Mouse (Mus musculus): ENCODE results near the gene Hdac4. TPM values are rescaled to one million over a fixed set of nuclear protein-coding genes. Genes with fewer than 3 reads are reported as not detected.

The Hdac4 gene
- polyA plus RNA-seq, 1 experiment from 2014 or later, result 23.9 TPM

- 51% methylated on average over 4 of the region's 4 CpGs for WGBS
- DNase-seq (ENCODE audit: low spot score), result peak; percentile 26
- no peak overlapping the region for H3K9ac ChIP-seq (replicated peaks; ENCODE audit: low read length)
- H3K4me2 ChIP-seq (ENCODE audit: low read depth, low read length), result no peak overlapping the region
- no peaks in the 10 kb centered on the region for H3K36me3 ChIP-seq (replicated peaks; ENCODE audit: control insufficient read depth, insufficient read depth, low read depth, low read length)
- no peak overlapping the region for H3K4me3 ChIP-seq (ENCODE audit: low read depth, low read length)
- no peak for ATAC-seq (replicated peaks; ENCODE audit: insufficient number of reproducible peaks, low FRiP score, low TSS enrichment, low read depth)
- no peaks in the 10 kb centered on the region for H3K9me3 ChIP-seq (replicated peaks; ENCODE audit: control insufficient read depth, low read length)
- H3K27ac ChIP-seq (replicated peaks; ENCODE audit: low read depth, low read length), result no peak overlapping the region
- no peaks in the 10 kb centered on the region; the same call in 1 of the 2 replicates for H3K4me1 ChIP-seq (ENCODE audit: control insufficient read depth, insufficient read depth, low read length)
- H3K27me3 ChIP-seq (ENCODE audit: control insufficient read depth, insufficient read depth, low read length), result no peaks in the 10 kb centered on the region
Measured at GRCm38 (mm10) chr1:91956229-91956628, 239.3 kb downstream of the Hdac4 start.

GRCm38 (mm10) chr1:91954954-91955353 lies 240.5 kb downstream of the Hdac4 start:
- Histone ChIP-seq H3K9me3 (replicated peaks; ENCODE audit: control insufficient read depth, low read length) (no peaks in the 10 kb centered on the region), H3K27ac (replicated peaks; ENCODE audit: low read depth, low read length) (no peak overlapping the region), H3K36me3 (replicated peaks; ENCODE audit: control insufficient read depth, insufficient read depth, low read depth, low read length) (no peaks in the 10 kb centered on the region), H3K4me3 (ENCODE audit: low read depth, low read length) (no peak overlapping the region), H3K27me3 (ENCODE audit: control insufficient read depth, insufficient read depth, low read length) (no peaks in the 10 kb centered on the region), H3K4me2 (ENCODE audit: low read depth, low read length) (no peak overlapping the region), H3K9ac (replicated peaks; ENCODE audit: low read length) (no peak overlapping the region), H3K4me1 (ENCODE audit: control insufficient read depth, insufficient read depth, low read length) (no peaks in the 10 kb centered on the region; the same call in 1 of the 2 replicates)
- DNase-seq (ENCODE audit: low spot score) (no peak), ATAC-seq (replicated peaks; ENCODE audit: insufficient number of reproducible peaks, low FRiP score, low TSS enrichment, low read depth) (no peak)
- 94% methylated on average over 5 of the region's 5 CpGs for WGBS

- Histone ChIP-seq H3K4me2 (ENCODE audit: low read depth, low read length) (no peak overlapping the region), H3K36me3 (replicated peaks; ENCODE audit: control insufficient read depth, insufficient read depth, low read depth, low read length) (no peaks in the 10 kb centered on the region), H3K9ac (replicated peaks; ENCODE audit: low read length) (no peak overlapping the region), H3K9me3 (replicated peaks; ENCODE audit: control insufficient read depth, low read length) (no peaks in the 10 kb centered on the region), H3K4me3 (ENCODE audit: low read depth, low read length) (no peak overlapping the region), H3K4me1 (ENCODE audit: control insufficient read depth, insufficient read depth, low read length) (no peaks in the 10 kb centered on the region; the same call in 1 of the 2 replicates), H3K27ac (replicated peaks; ENCODE audit: low read depth, low read length) (no peak overlapping the region), H3K27me3 (ENCODE audit: control insufficient read depth, insufficient read depth, low read length) (no peaks in the 10 kb centered on the region)
- DNase-seq (ENCODE audit: low spot score) (peak; percentile 87), ATAC-seq (replicated peaks; ENCODE audit: insufficient number of reproducible peaks, low FRiP score, low TSS enrichment, low read depth) (peak; percentile 78)
- WGBS, result 35% methylated on average over 6 of the region's 6 CpGs
Measured at GRCm38 (mm10) chr1:91952912-91953311, 242.6 kb downstream of the Hdac4 start.

- no peak for DNase-seq (ENCODE audit: low spot score)
- 98% methylated on average over 7 of the region's 7 CpGs for WGBS
- no peaks in the 10 kb centered on the region; the same call in none of the 2 replicates for H3K36me3 ChIP-seq (replicated peaks; ENCODE audit: control insufficient read depth, insufficient read depth, low read depth, low read length)
- H3K4me3 ChIP-seq (ENCODE audit: low read depth, low read length), result no peak overlapping the region
- H3K9me3 ChIP-seq (replicated peaks; ENCODE audit: control insufficient read depth, low read length), result no peaks in the 10 kb centered on the region
- H3K27me3 ChIP-seq (ENCODE audit: control insufficient read depth, insufficient read depth, low read length), result no peaks in the 10 kb centered on the region
- ATAC-seq (replicated peaks; ENCODE audit: insufficient number of reproducible peaks, low FRiP score, low TSS enrichment, low read depth), result no peak
- no peak overlapping the region for H3K4me2 ChIP-seq (ENCODE audit: low read depth, low read length)
- H3K9ac ChIP-seq (replicated peaks; ENCODE audit: low read length), result no peak overlapping the region
- H3K4me1 ChIP-seq (ENCODE audit: control insufficient read depth, insufficient read depth, low read length), result no peaks in the 10 kb centered on the region
- no peak overlapping the region for H3K27ac ChIP-seq (replicated peaks; ENCODE audit: low read depth, low read length)
Measured at GRCm38 (mm10) chr1:91947441-91947840, 248.1 kb downstream of the Hdac4 start.

- Histone ChIP-seq H3K36me3 (replicated peaks; ENCODE audit: control insufficient read depth, insufficient read depth, low read depth, low read length) (no peaks in the 10 kb centered on the region; the same call in none of the 2 replicates), H3K9ac (replicated peaks; ENCODE audit: low read length) (no peak overlapping the region), H3K4me1 (ENCODE audit: control insufficient read depth, insufficient read depth, low read length) (no peaks in the 10 kb centered on the region), H3K4me3 (ENCODE audit: low read depth, low read length) (no peak overlapping the region), H3K27ac (replicated peaks; ENCODE audit: low read depth, low read length) (no peak overlapping the region), H3K27me3 (ENCODE audit: control insufficient read depth, insufficient read depth, low read length) (no peaks in the 10 kb centered on the region), H3K4me2 (ENCODE audit: low read depth, low read length) (no peak overlapping the region), H3K9me3 (replicated peaks; ENCODE audit: control insufficient read depth, low read length) (no peaks in the 10 kb centered on the region)
- ATAC-seq (replicated peaks; ENCODE audit: insufficient number of reproducible peaks, low FRiP score, low TSS enrichment, low read depth) (no peak), DNase-seq (ENCODE audit: low spot score) (no peak)
- 83% methylated on average over 2 of the region's 2 CpGs for WGBS
Measured at GRCm38 (mm10) chr1:91942583-91942982, 252.9 kb downstream of the Hdac4 start.

- WGBS, result 76% methylated on average over 3 of the region's 3 CpGs
- Histone ChIP-seq H3K27ac (replicated peaks; ENCODE audit: low read depth, low read length) (no peak overlapping the region), H3K9ac (replicated peaks; ENCODE audit: low read length) (no peak overlapping the region), H3K4me2 (ENCODE audit: low read depth, low read length) (no peak overlapping the region), H3K36me3 (replicated peaks; ENCODE audit: control insufficient read depth, insufficient read depth, low read depth, low read length) (no peaks in the 10 kb centered on the region; the same call in none of the 2 replicates), H3K9me3 (replicated peaks; ENCODE audit: control insufficient read depth, low read length) (no peaks in the 10 kb centered on the region), H3K4me3 (ENCODE audit: low read depth, low read length) (no peak overlapping the region), H3K4me1 (ENCODE audit: control insufficient read depth, insufficient read depth, low read length) (no peaks in the 10 kb centered on the region), H3K27me3 (ENCODE audit: control insufficient read depth, insufficient read depth, low read length) (no peaks in the 10 kb centered on the region)
- no peak for DNase-seq (ENCODE audit: low spot score)
- ATAC-seq (replicated peaks; ENCODE audit: insufficient number of reproducible peaks, low FRiP score, low TSS enrichment, low read depth), result no peak
Measured at GRCm38 (mm10) chr1:91942031-91942430, 253.5 kb downstream of the Hdac4 start.

- H3K36me3 ChIP-seq (replicated peaks; ENCODE audit: control insufficient read depth, insufficient read depth, low read depth, low read length), result no peaks in the 10 kb centered on the region; the same call in none of the 2 replicates
- DNase-seq (ENCODE audit: low spot score), result no peak
- H3K4me2 ChIP-seq (ENCODE audit: low read depth, low read length), result no peak overlapping the region
Measured at GRCm38 (mm10) chr1:91941094-91941493, 254.4 kb downstream of the Hdac4 start.

GRCm38 (mm10) chr1:91935171-91935570 lies 260.3 kb downstream of the Hdac4 start:
- peaks cover 2% of the 10 kb centered on the region; the same call in 1 of the 2 replicates for H3K36me3 ChIP-seq (replicated peaks; ENCODE audit: control insufficient read depth, insufficient read depth, low read depth, low read length)
- 83% methylated on average over 3 of the region's 3 CpGs for WGBS

More at GRCm38 (mm10) chr1:91941094-91941493, 254.4 kb downstream of the Hdac4 start:
- Histone ChIP-seq H3K27me3 (ENCODE audit: control insufficient read depth, insufficient read depth, low read length) (no peaks in the 10 kb centered on the region), H3K4me1 (ENCODE audit: control insufficient read depth, insufficient read depth, low read length) (no peaks in the 10 kb centered on the region), H3K9ac (replicated peaks; ENCODE audit: low read length) (no peak overlapping the region), H3K4me3 (ENCODE audit: low read depth, low read length) (no peak overlapping the region), H3K27ac (replicated peaks; ENCODE audit: low read depth, low read length) (no peak overlapping the region), H3K9me3 (replicated peaks; ENCODE audit: control insufficient read depth, low read length) (no peaks in the 10 kb centered on the region)
- 75% methylated on average over 1 of the region's 1 CpGs for WGBS
- ATAC-seq (replicated peaks; ENCODE audit: insufficient number of reproducible peaks, low FRiP score, low TSS enrichment, low read depth), result no peak

More at GRCm38 (mm10) chr1:91935171-91935570, 260.3 kb downstream of the Hdac4 start:
- DNase-seq (ENCODE audit: low spot score) (no peak), ATAC-seq (replicated peaks; ENCODE audit: insufficient number of reproducible peaks, low FRiP score, low TSS enrichment, low read depth) (no peak)
- Histone ChIP-seq H3K4me2 (ENCODE audit: low read depth, low read length) (no peak overlapping the region), H3K9me3 (replicated peaks; ENCODE audit: control insufficient read depth, low read length) (no peaks in the 10 kb centered on the region), H3K27ac (replicated peaks; ENCODE audit: low read depth, low read length) (no peak overlapping the region), H3K4me3 (ENCODE audit: low read depth, low read length) (no peak overlapping the region), H3K4me1 (ENCODE audit: control insufficient read depth, insufficient read depth, low read length) (no peaks in the 10 kb centered on the region), H3K27me3 (ENCODE audit: control insufficient read depth, insufficient read depth, low read length) (no peaks in the 10 kb centered on the region), H3K9ac (replicated peaks; ENCODE audit: low read length) (no peak overlapping the region)

All from embryonic facial prominence, embryonic 11.5 days (tissue).